Mouse (Mus musculus) kidney, adult 8-10 months (tissue): ENCODE measurements at regions not wholly inside any gene's neighbourhood (a gene's known extent, or its start where the extent isn't known, plus 50 kb on each side); places are given as distances from the start of the nearest gene placed in this dataset.
"Not testable (repeated sequence)": the region's sequence is repeated elsewhere in the genome, so short reads cannot be mapped to it uniquely, and the experiment has no call there.

Source experiments
- DNase-seq, 2 experiments: peaks; one replicate each; pipeline ENCODE4 v3.0.0; 2022

GRCm38 (mm10) chr13:26235941-26236340, 534.0 kb downstream of the Hdgfl1 start:
- no peak for DNase-seq

- no peak for DNase-seq
These were observed 535.3 kb downstream of the Hdgfl1 start for GRCm38 (mm10) chr13:26234703-26235102.

GRCm38 (mm10) chr13:26217299-26217698, 552.7 kb downstream of the Hdgfl1 start:
- no peak for DNase-seq

GRCm38 (mm10) chr13:26216579-26216978, 553.4 kb downstream of the Hdgfl1 start:
- no peak for DNase-seq

- DNase-seq: no peak
These were observed 564.3 kb downstream of the Hdgfl1 start for GRCm38 (mm10) chr13:26205532-26206105.

- DNase-seq: no peak
These were observed 575.3 kb downstream of the Hdgfl1 start for GRCm38 (mm10) chr13:26194646-26195045.

GRCm38 (mm10) chr13:26183879-26184278, 586.1 kb downstream of the Hdgfl1 start:
- DNase-seq: no peak

- no peak for DNase-seq
These were observed 598.0 kb downstream of the Hdgfl1 start for GRCm38 (mm10) chr13:26171891-26172482.

GRCm38 (mm10) chr13:26169641-26170040, 600.3 kb downstream of the Hdgfl1 start:
- no peak for DNase-seq

GRCm38 (mm10) chr13:26158703-26159102, 611.3 kb downstream of the Hdgfl1 start:
- no peak for DNase-seq

GRCm38 (mm10) chr13:26154701-26155471, 615.1 kb downstream of the Hdgfl1 start:
- no peak for DNase-seq

- no peak for DNase-seq
These were observed 615.7 kb downstream of the Hdgfl1 start for GRCm38 (mm10) chr13:26154251-26154650.

- no peak for DNase-seq
These were observed 616.9 kb downstream of the Hdgfl1 start for GRCm38 (mm10) chr13:26153093-26153492.

GRCm38 (mm10) chr13:26150426-26150825, 619.5 kb downstream of the Hdgfl1 start:
- DNase-seq: no peak

- no peak for DNase-seq
These were observed 627.2 kb downstream of the Hdgfl1 start for GRCm38 (mm10) chr13:26142811-26143210.

GRCm38 (mm10) chr13:26119363-26119762, 650.6 kb downstream of the Hdgfl1 start:
- DNase-seq: no peak

- DNase-seq: no peak
These were observed 655.8 kb downstream of the Hdgfl1 start for GRCm38 (mm10) chr13:26114136-26114535.

GRCm38 (mm10) chr13:26113723-26114122, 656.2 kb downstream of the Hdgfl1 start:
- DNase-seq: not testable (repeated sequence)

- no peak for DNase-seq
These were observed 657.4 kb downstream of the Hdgfl1 start for GRCm38 (mm10) chr13:26112579-26112978.

- DNase-seq: no peak
These were observed 661.0 kb downstream of the Hdgfl1 start for GRCm38 (mm10) chr13:26109013-26109412.

GRCm38 (mm10) chr13:26088727-26089126, 681.2 kb downstream of the Hdgfl1 start:
- DNase-seq: no peak

- DNase-seq: no peak
These were observed 689.2 kb downstream of the Hdgfl1 start for GRCm38 (mm10) chr13:26080814-26081213.

GRCm38 (mm10) chr13:26080302-26080701, 689.7 kb downstream of the Hdgfl1 start:
- DNase-seq: no peak

- no peak for DNase-seq
These were observed 690.6 kb downstream of the Hdgfl1 start for GRCm38 (mm10) chr13:26079362-26079761.
